Mouse (Mus musculus): ENCODE results near the gene Pde4d.
A peak's percentile ranks its signal among the peaks of the same experiment; 100 is the strongest.

The Pde4d gene

DNA sequence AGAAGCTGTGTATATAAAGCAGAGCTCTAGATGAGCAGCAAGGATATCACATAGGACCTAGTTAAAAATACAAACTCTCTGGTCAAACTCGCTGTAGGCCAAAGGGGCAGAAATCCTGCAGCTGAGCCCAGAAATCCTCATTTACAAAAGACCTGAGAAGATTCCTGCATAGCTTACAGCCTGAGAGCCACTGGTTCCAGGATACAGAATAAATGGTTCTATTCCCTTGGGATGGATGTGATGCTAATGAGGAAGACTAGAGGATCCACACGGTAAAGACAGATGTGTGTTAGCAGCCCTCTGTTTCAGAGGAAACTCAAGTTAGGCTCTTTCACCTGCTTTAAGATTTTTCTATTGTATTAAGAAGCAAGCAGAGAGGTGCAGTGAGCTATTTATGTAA, 1041.1 kb downstream of the Pde4d start:
- DNase-seq (ENCODE audit: low read depth, low spot score) = no peak

DNA sequence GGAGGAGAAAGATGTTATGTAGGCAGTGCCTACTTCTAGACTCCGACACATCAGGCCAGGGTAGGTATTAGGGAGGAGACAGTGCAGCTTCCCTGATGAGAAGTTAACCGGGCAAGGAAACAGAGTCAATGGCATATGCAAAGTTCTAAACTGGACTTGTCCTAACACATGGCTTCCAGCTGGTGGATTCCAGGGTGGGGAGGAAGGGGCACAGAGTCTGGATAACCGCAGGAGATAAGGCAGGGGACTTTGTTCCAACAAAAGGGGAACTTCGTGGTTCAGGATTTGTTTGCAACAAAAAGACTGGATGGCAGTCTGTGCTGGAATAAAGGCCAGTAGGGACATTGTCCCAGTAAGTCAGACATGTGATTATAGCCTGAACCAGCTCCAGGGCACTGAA, 1042.1 kb downstream of the Pde4d start:
- DNase-seq (ENCODE audit: low read depth, low spot score) = no peak

DNA sequence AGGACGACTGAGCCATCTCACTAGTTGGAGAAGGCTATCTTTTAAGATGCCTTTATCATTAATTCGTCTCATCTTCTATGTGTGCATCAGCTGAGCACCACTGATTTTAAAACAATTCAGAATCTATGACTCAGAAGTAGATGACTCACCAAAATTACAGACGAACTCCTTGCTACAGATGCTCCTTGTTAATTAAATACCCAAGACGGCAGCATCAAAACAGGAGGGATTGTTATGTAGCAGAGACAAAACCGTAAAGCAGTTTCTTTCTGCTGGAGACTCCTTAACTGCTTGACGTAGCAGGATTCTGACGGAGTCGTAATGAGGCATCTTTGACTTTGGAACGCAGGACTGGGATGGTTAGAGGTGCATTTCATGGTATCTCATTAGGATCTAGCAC, 1050.6 kb downstream of the Pde4d start:
- DNase-seq (ENCODE audit: low read depth, low spot score) = no peak

DNA sequence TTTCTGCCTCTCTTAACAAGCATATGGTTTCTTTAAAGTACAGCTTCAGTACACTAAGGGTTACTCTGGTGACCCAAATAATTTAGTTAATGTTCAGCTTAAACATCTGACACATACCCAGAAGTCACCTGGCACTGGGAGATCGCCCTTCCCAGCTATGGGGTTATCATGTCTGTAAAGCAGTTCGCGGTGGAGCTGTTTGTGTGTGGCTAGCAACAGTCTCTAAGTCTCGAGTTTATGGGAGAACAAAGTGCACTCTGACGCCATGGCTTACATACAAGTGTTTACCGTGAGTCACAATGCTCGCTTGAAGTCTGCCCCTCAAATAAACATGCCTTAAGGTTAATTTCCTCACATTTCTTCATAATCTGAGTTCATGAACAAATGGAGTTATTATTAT, 1053.0 kb downstream of the Pde4d start:
- no peak for DNase-seq (ENCODE audit: low read depth, low spot score)

DNA sequence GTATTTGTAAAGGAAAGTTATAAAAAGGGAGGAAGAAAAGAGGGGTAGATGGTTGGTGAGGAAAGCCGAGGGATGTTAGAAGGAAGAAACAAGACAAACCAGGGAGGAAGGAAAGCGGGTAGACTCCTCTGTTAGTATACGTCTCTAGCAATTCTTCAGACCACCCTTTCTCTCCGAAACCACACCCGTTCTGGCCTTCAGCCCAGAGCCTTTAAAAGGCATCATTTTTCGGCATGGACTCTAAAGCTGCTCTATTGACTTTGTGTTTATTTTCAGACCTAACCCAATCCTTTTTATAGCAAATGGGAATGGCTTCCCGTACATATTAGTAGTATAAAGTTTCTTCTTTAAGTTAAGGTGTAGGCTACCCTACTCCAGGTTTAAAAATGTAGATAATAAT, 1057.0 kb downstream of the Pde4d start:
- DNase-seq (ENCODE audit: low read depth, low spot score) = no peak

DNA sequence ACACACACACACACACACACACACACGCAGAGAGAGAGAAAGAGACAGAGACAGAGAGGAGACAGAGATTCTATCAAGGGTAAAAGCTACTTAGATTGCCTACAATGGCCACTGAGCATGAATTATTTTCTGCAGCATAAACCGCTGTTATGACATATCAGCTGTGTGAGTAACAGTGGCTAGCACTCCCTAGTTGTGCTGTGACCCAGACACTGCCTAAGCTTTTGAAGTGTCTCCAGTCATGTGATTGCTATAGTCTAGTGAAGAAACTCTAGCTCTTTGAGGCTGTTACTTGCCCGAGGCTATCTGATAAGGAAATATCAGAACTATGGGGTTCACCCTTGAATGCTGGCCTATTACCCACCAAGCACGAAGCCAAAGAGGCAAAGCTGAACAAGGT, 1058.7 kb downstream of the Pde4d start:
- no peak for DNase-seq (ENCODE audit: low read depth, low spot score)

DNA sequence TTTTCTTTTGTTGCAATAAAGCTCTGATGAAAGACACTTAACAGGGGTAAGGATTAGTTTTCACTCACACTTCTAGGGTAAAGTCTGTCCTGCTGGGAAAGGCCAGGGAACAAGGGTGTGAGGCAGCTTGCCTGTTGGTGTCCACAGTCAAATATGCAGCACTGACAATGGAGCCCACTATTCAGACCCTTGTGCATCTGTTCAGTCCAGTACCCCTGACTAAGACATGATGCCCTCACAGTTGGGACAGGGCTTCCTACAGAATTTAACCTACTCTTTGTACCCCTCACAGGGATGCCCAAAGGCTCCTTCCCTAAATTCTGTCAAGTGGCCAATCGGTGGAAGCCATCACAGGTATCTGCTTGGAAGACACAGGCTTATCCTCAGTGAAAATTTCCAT, 1068.4 kb downstream of the Pde4d start:
- DNase-seq (ENCODE audit: low read depth, low spot score) = no peak

DNA sequence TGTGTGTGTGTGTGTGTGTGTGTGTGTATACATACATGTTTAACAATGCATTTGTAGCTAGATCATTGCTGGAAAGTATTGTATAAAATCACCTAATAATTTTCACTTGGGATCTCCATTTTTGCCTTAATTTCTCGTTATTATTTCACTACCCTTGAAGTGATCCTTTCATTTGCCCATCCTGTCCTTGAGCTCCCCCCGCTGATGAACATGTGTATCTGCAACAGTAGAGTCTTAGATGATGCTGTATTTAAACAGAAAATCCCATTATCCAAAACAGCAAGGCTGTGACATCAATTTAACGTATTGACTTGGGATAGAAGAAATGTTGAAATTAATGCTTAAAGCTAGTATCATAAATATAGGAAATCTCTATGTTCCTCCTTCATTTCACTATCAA, 1069.7 kb downstream of the Pde4d start:
- DNase-seq (ENCODE audit: low read depth, low spot score) = peak; percentile 5

DNA sequence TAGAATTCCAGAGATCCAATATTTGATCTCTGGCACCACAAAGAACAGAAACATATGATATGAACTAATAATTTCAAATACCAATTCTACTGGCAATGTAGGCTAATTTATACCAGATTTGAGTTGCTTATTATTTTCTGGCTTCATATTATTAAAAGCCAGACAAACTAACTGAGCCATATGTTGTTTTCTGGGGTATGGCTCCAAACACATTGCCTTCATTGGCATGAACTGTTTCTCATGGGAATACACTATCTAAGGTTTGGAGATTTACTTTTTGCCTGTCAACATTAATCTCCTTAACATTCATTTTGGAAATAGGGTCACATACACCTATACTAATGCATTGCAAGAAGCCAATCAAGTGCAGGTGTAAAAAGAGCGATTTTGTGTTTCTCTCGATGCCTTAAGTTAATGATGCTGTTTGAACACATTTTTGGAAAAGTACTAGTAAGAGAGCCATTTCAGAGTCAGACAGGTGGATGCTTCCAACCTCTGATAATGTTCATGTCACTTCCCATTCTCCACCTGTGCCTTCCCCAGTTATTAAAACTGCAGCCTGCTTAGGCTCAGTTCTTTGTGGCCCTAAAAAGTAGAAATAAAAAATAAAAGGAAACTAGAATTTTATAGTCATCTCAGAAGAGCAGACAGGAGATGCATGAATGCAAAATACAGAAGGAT, 1070.4 kb downstream of the Pde4d start:
- no peak for DNase-seq (ENCODE audit: low read depth, low spot score)

DNA sequence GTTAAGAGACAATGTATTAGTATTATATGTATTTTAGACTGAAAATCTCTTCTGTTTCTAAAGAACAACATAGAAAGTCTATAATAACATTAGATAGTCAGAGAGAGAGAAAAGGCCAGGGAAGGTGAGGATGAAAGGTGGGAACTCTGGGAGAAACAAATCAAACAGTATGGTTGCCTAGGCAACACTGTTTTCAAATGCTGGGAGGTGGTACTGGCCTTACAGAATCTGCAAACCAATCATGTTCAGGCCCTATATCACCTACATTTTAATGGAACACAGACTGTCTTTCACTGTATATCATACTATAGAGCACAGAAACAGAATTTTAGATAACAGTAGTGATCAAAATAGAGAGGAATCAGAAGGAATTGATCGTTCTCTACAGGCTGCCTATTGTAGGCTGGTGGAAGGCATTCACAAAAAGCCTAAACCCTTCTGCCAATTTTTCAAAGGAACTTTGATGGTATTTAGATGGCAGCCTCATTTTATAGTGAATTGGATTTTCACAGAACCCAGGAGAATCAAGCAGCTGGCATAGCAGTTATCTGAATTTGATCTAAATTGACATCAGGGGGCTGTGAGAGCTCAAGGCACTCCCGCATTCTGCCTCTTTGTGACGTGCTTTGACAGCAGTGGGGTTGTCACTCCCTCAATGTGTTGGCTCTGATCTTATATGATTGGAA, 1084.2 kb downstream of the Pde4d start:
- no peak for DNase-seq (ENCODE audit: low read depth, low spot score)

DNA sequence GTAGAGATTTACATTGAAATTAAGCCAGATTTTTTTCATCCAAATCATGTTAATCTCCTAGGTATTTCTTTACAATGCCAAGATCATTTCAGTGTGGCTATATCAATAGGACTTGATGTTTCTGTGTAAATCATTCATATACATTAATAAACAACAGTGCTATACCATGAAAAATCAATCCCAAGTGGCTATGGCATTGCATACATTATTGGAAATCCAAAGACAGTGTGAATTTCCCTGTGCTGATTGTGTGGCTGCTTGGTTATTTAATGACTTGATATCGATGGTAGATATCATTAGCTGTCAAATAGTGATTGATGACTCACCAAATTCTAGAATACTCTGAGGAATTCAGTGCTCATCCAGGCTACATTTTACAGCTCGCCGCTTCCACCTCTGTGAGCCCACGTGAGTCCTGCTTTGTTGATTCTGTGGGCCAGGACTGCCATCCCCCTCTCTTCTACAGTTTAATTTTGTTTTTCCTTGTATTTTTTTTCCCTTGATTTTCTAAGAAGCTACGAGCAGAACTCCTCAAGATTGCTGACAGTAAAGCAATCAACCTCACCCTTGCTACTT, 1085.0 kb downstream of the Pde4d start:
- DNase-seq (ENCODE audit: low read depth, low spot score) = no peak

DNA sequence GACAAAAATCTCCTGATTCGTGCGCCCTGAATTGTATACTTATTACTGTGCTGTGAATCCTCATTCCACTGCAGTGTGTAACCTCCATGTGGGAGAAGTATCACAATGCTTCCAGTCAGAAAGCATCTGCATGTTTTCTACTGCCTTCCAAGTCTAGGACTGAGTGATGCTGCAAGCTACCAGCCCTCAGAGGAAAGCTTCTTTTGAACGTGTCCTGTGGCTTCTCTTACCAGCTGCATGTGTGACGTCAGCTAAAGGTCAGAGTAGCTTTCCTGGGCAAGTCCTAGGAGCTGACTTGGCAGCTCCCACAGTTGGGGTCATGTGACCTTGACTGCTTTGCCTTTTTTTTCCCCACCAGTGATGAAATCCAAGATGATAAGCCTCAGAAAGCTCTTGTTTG, 1086.9 kb downstream of the Pde4d start:
- DNase-seq (ENCODE audit: low read depth, low spot score) = no peak

DNA sequence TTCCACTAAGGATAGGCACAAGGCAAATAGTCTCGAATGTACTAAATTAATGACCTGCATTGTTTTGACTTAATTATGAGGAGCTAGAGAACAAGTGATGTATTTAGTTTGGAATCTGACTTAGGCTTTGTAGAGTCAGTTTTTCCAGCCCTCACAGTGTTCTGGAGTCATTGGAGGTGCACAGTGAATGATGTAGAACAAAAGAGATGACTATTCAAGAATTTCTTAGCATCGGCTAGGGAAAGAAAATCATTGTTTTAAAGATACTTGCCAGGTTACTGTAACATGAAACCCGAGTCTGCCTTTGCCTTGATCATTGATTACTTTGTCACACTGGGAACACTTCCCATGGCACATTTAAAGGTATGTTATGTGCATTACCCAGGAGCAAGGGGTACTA, 1089.6 kb downstream of the Pde4d start:
- DNase-seq (ENCODE audit: low read depth, low spot score) = no peak

DNA sequence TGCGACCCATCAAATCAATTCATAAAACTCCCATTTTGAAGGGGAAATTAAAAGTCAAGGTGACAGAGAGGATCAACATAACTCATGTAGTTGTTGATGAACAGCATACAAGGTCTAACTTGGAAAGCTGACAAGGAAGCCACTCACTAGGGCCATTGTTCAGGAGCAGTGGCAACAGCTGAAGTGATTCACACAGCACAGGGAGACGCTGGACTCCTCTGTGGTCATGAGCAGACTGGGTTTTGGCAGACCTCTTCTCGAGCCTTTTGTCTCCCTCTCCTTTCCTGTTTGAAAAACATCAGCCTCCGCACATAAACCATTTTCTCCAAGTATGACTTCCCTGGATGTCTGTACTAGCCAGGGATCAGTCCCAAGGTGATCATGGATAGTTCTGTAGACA, 1094.9 kb downstream of the Pde4d start:
- no peak for DNase-seq (ENCODE audit: low read depth, low spot score)

DNA sequence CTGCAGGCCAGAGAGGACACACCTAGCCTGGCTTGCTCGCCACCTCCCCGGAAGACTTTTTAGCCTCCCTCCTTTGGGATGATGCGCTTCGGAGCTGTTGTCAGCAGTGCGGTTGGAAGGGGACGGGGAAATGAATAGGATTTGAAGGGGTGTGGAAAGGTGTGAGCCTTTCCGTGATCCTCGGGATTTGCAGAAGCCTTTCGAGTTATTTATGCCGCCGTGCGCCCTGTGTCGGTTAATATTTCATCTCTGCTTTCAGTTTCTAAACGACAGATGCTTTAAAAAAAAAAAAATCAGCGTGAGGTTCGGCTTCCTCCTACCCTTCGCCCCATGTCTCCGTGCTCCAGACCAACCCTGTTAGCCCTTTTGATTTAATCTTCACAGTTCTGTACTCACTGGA, 1096.6 kb downstream of the Pde4d start:
- DNase-seq (ENCODE audit: low read depth, low spot score) = peak; percentile 59

DNA sequence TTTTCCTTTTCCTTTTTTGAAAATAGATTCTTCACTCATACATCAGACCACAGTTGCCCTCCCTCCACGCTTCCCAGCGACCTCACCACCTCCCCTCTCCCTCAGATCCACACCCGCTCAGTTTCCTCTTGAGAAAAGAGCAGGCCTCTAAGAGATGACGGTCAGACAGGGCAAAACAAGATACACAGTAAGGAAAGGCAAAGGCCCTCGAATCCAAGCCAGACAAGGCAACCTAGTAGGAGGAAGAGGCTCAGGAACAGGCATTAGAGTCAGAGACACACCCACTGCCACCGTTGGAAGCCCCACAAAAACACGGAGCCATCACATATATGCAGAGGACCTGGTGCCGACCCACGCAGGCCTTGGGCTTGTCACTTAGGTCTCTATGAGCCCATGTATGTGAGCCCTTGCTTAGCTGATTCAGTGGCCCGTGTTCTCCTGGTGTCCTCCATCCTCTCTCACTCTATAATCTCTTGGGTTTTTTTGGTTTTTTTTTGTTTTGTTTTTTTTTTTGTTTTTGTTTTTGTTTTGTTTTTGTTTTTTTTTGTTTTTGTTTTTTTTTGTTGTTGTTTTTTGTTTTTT, 1097.3 kb downstream of the Pde4d start:
- DNase-seq (ENCODE audit: low read depth, low spot score) = peak; percentile 20

DNA sequence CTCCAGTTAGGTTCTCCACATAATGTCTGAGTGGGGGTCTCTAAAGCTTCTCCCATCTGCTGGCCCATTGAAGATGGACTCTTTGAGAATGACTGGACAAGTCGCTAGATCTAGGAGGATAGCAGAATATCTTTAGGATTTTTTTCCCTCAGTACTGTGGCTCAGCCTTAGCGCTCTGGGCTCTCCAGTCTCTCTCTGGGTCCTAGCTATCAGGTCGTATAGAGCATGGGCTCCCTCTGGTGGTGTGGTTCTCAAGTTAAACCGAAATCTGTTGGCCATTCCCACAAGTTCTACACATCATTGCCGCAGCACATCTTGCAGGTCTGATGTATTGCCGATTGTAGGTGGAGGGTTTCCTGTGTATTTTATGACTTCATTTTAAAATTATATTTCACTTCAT, 1098.0 kb downstream of the Pde4d start:
- peak; percentile 82 for DNase-seq (ENCODE audit: low read depth, low spot score)

DNA sequence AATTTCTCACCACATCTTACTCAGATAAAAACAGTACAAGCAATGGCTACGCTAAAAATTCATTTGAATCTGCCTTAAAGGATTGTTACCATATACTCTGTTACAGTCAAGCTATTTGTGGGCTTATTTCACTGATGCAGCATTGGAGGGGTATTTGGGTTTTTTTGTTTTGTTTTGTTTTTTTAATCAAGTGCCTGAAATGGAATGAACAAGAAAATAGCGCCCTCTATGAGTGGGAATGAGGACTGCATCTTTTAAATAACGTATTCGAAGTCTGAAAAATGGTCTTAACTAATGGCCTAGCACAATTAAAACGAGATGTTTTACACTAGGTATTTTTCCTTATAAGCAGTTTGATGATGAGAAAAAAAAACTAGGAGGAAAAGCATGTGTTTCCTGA, 1098.5 kb downstream of the Pde4d start:
- DNase-seq (ENCODE audit: low read depth, low spot score) = peak; percentile 33

DNA sequence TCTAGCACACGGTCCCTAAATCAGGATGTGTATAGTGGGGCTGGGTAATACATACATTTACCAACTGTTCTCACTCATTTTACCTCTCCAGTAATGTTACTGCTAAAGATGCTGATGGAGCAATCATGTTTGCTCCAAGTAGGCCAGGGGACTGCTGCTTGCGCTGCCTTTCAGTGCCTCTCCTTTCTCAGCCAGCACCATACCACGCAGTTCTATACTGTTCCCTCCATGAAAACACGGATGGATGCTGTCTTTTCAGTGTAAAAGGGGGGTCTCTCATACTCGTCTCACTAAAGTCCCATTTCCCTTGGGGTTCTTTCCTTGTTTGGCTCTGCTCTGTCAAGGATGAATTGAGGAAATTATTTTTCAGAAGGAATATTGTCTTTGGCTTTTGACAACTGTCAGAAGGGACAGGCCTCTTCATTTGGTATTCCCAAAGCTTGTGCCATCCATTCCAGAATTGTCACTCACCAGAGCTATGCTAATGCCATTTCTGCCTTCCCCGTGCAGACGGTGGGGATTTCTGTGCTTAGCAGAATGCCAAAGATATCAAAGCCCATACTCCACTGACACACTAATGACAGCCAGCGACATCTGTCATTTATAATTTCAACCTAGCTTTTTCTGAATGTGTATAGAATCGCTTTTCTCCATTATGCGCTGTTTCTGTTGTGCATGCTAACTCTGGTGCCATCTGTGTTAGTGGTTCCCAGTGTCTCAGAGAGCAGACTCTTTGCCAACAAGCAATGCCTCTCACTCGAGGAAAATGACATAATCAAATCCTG, 1099.2 kb downstream of the Pde4d start:
- DNase-seq (ENCODE audit: low read depth, low spot score) = no peak

DNA sequence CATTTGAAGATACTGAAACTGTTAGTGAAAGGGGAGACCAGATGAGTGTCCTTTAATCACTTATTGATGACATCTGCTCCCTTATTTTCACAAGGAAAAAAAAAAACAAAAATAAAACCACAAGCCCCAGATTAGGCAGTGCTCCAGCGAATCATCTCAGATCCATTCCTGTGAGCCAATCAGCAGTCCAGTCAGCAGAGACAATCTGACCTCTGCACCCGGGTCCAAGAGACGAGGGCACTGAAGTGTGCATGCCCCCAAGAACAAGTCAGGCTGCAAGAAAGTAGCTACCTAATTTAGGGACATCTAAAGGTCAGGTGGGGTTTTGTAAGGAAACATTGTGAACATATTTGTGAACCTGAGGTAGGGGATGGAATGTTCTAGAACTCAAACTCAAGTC, 1102.1 kb downstream of the Pde4d start:
- DNase-seq (ENCODE audit: low read depth, low spot score) = no peak

DNA sequence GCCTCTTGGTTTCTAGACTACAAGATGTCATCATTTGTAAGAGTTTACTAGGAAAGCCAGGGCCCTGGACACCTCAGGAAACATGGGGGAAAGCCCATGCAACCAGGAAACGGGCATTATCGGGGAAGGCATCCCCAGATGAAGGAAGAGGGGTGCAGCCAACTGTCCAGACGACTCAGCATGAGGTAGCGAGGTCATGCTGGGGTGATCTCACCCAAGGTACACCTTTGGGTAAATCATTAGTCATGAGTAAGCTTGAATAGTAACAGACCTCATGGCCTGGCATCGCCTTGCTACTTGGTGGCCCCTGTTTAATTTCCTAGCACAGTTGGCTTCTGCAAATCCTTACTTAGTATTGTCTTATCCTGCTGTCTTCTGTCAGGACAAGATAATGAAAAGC, 1105.8 kb downstream of the Pde4d start:
- no peak for DNase-seq (ENCODE audit: low read depth, low spot score)

DNA sequence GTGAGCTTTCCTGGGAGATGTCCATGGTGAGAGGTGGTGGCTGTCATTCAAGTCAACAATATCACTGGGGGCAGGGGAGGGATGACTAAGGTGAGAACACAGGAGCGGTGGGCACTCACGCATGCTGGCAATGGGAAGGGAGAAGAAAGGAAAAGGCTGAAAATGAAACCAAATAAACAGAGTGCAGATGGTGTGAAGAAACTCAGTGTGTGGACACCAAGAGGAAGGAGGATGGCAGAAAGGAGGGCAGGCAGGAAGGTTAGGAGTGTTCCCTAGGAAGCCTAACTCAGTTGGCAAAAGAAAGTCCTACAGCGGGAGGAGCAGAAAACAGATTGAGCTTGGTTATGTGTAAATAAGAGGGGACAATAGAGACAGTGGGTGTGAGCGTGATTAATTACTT, 1107.1 kb downstream of the Pde4d start:
- no peak for DNase-seq (ENCODE audit: low read depth, low spot score)

Measured in CD4-positive helper T cell, adult 2 months (primary cell).